Comparison of ENCODE assay signal across 26 mouse cellular contexts in genomic region chr6:19018166-19018769, GRCm38 (mm10).
"Had no signal": no experiment of that assay in that cellular context is flagged by ENCODE, and none has a peak within 500 bp of the region (broad histone marks: within the 10 kb centered on the region; RNA-seq: fewer than 3 reads in every experiment).

No protein-coding gene starts in this region.

- H3K4me3 ChIP-seq: heart, embryonic 10.5 days; heart, embryonic 12.5 days; hindbrain, embryonic 10.5 days; hindbrain, embryonic 12.5 days; kidney, embryonic 15.5 days; layer of hippocampus, adult 2 months; limb, embryonic 13.5 days; limb, embryonic 15.5 days; liver, embryonic 12.5 days had no signal

- H3K9me3 ChIP-seq: heart, embryonic 10.5 days; heart, embryonic 12.5 days; hindbrain, embryonic 10.5 days; hindbrain, embryonic 12.5 days; kidney, embryonic 15.5 days; limb, embryonic 13.5 days; limb, embryonic 15.5 days; liver, embryonic 12.5 days had no signal

- H3K4me1 ChIP-seq: heart, embryonic 10.5 days; heart, embryonic 12.5 days; hindbrain, embryonic 10.5 days; hindbrain, embryonic 12.5 days; kidney, embryonic 15.5 days; limb, embryonic 13.5 days; limb, embryonic 15.5 days; liver, embryonic 12.5 days had no signal

- H3K36me3 ChIP-seq: heart, embryonic 10.5 days; heart, embryonic 12.5 days; hindbrain, embryonic 10.5 days; hindbrain, embryonic 12.5 days; kidney, embryonic 15.5 days; limb, embryonic 13.5 days; limb, embryonic 15.5 days; liver, embryonic 12.5 days had no signal

- H3K27me3 ChIP-seq: heart, embryonic 12.5 days; hindbrain, embryonic 12.5 days; kidney, embryonic 15.5 days; limb, embryonic 13.5 days; limb, embryonic 15.5 days; liver, embryonic 12.5 days had no signal

- H3K4me2 ChIP-seq: heart, embryonic 12.5 days; hindbrain, embryonic 12.5 days; hindbrain, embryonic 14.5 days; kidney, embryonic 15.5 days; limb, embryonic 13.5 days; limb, embryonic 15.5 days; liver, embryonic 12.5 days had no signal

- ATAC-seq: forebrain, postnatal 0 days; hindbrain, embryonic 16.5 days; liver, embryonic 12.5 days had no signal

- H3K9ac ChIP-seq: forebrain, postnatal 0 days; heart, embryonic 12.5 days; hindbrain, embryonic 12.5 days; hindbrain, embryonic 14.5 days; kidney, embryonic 15.5 days; limb, embryonic 13.5 days; limb, embryonic 15.5 days; liver, embryonic 12.5 days; liver, embryonic 14.5 days had no signal

- H3K27ac ChIP-seq: heart, embryonic 10.5 days; hindbrain, embryonic 10.5 days; hindbrain, embryonic 12.5 days; hindbrain, embryonic 14.5 days; kidney, embryonic 15.5 days; kidney, postnatal 0 days; layer of hippocampus, adult 2 months; limb, embryonic 13.5 days; limb, embryonic 15.5 days; liver, embryonic 12.5 days; liver, embryonic 14.5 days had no signal

- DNase-seq: forebrain, postnatal 0 days; gastrocnemius, postnatal 14 days; gastrocnemius, postnatal 36 days; heart, adult 18-20 months; heart, postnatal 10 days; heart, postnatal 4 days; kidney, adult 11 months; kidney, adult 2 months; kidney, adult 9 months; kidney, postnatal 14 days; kidney, postnatal 36 days; layer of hippocampus, postnatal 36 days; left cerebral cortex, postnatal 4 days had no signal
